Mouse (Mus musculus) erythroblast, embryonic 14.5 days (primary cell): ENCODE measurements around the gene Olfr924.

ENCODE experiments used
- GATA1 ChIP-seq: IDR thresholded peaks from 2 replicates; pipeline ENCODE4 v1.6.1; 2012; ENCODE audit warnings: low read length, inconsistent platforms, mixed read lengths
- TAL1 ChIP-seq: IDR thresholded peaks from 3 replicates; pipeline ENCODE4 v1.6.1; 2012; ENCODE audit warnings: low read length, inconsistent platforms, mixed read lengths

DNA sequence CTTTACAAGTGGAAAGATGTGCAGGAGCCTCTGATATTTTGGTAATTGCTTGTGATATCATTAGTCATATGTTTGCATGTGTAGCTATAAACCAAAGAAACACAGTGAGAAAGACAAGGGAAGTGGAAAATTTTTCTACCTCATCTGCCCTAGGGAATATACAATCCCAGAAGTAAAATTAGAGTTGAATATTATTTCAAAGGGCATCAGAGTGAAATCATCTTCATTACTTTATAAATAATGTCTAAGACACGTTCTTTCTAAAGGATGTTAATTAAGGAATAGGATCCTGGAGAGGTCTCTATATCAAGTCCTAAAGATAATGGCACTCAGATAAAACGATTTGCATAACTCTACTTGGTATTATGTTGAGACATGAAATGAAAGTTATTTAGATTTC, 29.9 kb upstream of the Olfr924 start, which contains the start of gene Olfr922:
- TF ChIP-seq GATA1 (no peak), TAL1 (no peak)
